Mouse (Mus musculus): ENCODE data around the gene Dcst2. TPM values are rescaled to one million over a fixed set of nuclear protein-coding genes. Genes with fewer than 3 reads are reported as not detected.

Dcst2 gene
- polyA plus RNA-seq, 1 experiment from 2014 or later, result 0.42 TPM

GRCm38 (mm10) chr3:89411490-89412393 lies 50.0 kb downstream of the Dcst2 start, which contains the start of gene Flad1:
Gene Flad1 (minus strand): TSS chr3:89411870.
- H3K27me3 ChIP-seq (ENCODE audit: control insufficient read depth, insufficient read depth, low read length), result no peaks in the 10 kb centered on the region
- no peaks in the 10 kb centered on the region for H3K9me3 ChIP-seq (ENCODE audit: control insufficient read depth, low read depth, low read length)
- peak within 1 kb of the TSS; percentile 39; the same call in 1 of the 2 replicates for H3K27ac ChIP-seq (ENCODE audit: low read length)
- 6% methylated on average over 28 of the region's 28 CpGs for WGBS
- peaks cover 9% of the 10 kb centered on the region; the same call in 1 of the 2 replicates for H3K4me1 ChIP-seq (ENCODE audit: control insufficient read depth, insufficient read depth, low read length)
- peak within 1 kb of the TSS; percentile 62 for H3K4me3 ChIP-seq (ENCODE audit: low read depth, low read length)
- peak within 1 kb of the TSS; percentile 78 for H3K4me2 ChIP-seq (replicated peaks; ENCODE audit: low read depth, low read length)
- peak within 1 kb of the TSS; percentile 48 for H3K9ac ChIP-seq (replicated peaks; ENCODE audit: low read depth, low read length)
- H3K36me3 ChIP-seq (ENCODE audit: control insufficient read depth, insufficient read depth, low read length), result peaks cover 26% of the 10 kb centered on the region
- ATAC-seq (ENCODE audit: insufficient number of reproducible peaks, insufficient read depth, low FRiP score, low read depth), result peak; percentile 99

DNA sequence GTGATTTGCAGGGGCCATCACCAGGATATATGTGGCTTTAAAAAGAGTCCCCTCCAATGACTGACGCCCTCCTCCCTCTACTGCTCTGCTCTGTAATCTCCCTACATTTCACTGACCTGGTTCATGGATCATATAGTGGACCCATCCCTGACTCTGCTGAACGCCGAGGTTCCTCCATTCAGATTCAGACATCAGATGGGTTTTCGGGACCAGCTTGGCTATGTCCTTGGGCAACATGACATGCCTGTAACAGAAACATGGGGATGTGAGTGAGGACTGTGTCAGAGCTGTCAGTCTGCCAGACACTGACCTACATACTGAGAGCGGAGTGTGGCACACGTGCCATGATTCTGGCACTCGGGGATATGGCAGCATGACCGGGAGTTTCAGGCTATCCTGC lies 54.4 kb downstream of the Dcst2 start:
- H3K9me3 ChIP-seq (ENCODE audit: control insufficient read depth, low read depth, low read length), result no peaks in the 10 kb centered on the region
- no peaks in the 10 kb centered on the region for H3K27me3 ChIP-seq (ENCODE audit: control insufficient read depth, insufficient read depth, low read length)
- no peak overlapping the region for H3K4me3 ChIP-seq (ENCODE audit: low read depth, low read length)
- H3K9ac ChIP-seq (replicated peaks; ENCODE audit: low read depth, low read length), result no peak overlapping the region
- H3K27ac ChIP-seq (ENCODE audit: low read length), result no peak overlapping the region
- no peak overlapping the region for H3K4me2 ChIP-seq (replicated peaks; ENCODE audit: low read depth, low read length)
- peaks cover 26% of the 10 kb centered on the region for H3K36me3 ChIP-seq (ENCODE audit: control insufficient read depth, insufficient read depth, low read length)
- H3K4me1 ChIP-seq (ENCODE audit: control insufficient read depth, insufficient read depth, low read length), result peaks cover 19% of the 10 kb centered on the region; the same call in 1 of the 2 replicates
- WGBS, result 96% methylated on average over 8 of the region's 8 CpGs
- ATAC-seq (ENCODE audit: insufficient number of reproducible peaks, insufficient read depth, low FRiP score, low read depth), result no peak

DNA sequence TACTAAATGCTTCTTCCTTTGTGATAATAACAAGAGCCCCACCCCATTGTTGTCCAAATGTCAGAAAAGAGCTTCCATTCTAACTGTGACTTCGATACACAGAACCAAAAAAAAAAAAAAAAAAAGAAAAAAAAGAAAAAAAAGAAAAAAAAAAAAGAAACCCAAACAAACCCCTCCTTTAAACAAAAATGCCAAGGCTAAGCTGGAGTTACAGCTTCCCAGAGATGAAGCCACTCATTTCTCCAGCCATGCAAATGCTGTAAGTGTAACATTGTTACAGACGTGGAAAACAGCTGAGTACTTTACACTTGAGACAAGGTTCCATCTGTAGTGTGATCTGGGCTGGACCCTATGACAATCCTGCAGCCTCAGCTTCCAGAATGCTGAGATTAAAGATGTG lies 55.4 kb downstream of the Dcst2 start:
- 19% methylated on average over 2 of the region's 2 CpGs for WGBS

DNA sequence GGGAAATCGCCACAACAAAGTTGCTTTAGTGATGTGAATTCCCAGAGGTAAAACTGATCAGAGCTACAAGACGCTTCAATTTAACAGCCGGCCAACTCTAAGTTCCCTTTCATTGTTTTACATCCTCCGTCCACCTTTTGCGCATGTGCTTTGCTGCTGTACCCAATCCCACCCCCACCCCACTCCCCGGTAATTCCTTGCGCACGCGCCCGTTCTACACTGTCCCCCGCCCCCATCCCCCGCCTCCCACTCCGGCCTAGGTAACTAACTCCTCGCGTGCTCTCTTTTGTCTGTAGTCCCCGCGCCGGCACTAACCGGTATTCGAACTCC lies 56.0 kb downstream of the Dcst2 start:
- peak; percentile 25 for ATAC-seq (ENCODE audit: insufficient number of reproducible peaks, insufficient read depth, low FRiP score, low read depth)
- peak overlapping the region; percentile 84 for H3K27ac ChIP-seq (ENCODE audit: low read length)
- H3K4me2 ChIP-seq (replicated peaks; ENCODE audit: low read depth, low read length), result peak overlapping the region; percentile 67
- peak overlapping the region; percentile 53 for H3K4me3 ChIP-seq (ENCODE audit: low read depth, low read length)
- peaks cover 26% of the 10 kb centered on the region for H3K36me3 ChIP-seq (ENCODE audit: control insufficient read depth, insufficient read depth, low read length)
- under 1% methylated on average over 20 of the region's 20 CpGs for WGBS
- H3K4me1 ChIP-seq (ENCODE audit: control insufficient read depth, insufficient read depth, low read length), result peaks cover 32% of the 10 kb centered on the region; the same call in 1 of the 2 replicates
- peak overlapping the region; percentile 34; the same call in 1 of the 2 replicates for H3K9ac ChIP-seq (replicated peaks; ENCODE audit: low read depth, low read length)
- no peaks in the 10 kb centered on the region for H3K27me3 ChIP-seq (ENCODE audit: control insufficient read depth, insufficient read depth, low read length)
- H3K9me3 ChIP-seq (ENCODE audit: control insufficient read depth, low read depth, low read length), result no peaks in the 10 kb centered on the region

More for the DNA sequence above, 55.4 kb downstream of the Dcst2 start:
- Histone ChIP-seq H3K9me3 (ENCODE audit: control insufficient read depth, low read depth, low read length) (no peaks in the 10 kb centered on the region), H3K4me1 (ENCODE audit: control insufficient read depth, insufficient read depth, low read length) (peaks cover 26% of the 10 kb centered on the region; the same call in 1 of the 2 replicates), H3K27ac (ENCODE audit: low read length) (no peak overlapping the region; the same call in 1 of the 2 replicates), H3K4me3 (ENCODE audit: low read depth, low read length) (peak overlapping the region; percentile 53), H3K36me3 (ENCODE audit: control insufficient read depth, insufficient read depth, low read length) (peaks cover 26% of the 10 kb centered on the region), H3K27me3 (ENCODE audit: control insufficient read depth, insufficient read depth, low read length) (no peaks in the 10 kb centered on the region), H3K4me2 (replicated peaks; ENCODE audit: low read depth, low read length) (peak overlapping the region; percentile 67), H3K9ac (replicated peaks; ENCODE audit: low read depth, low read length) (peak overlapping the region; percentile 34; the same call in 1 of the 2 replicates)
- ATAC-seq (ENCODE audit: insufficient number of reproducible peaks, insufficient read depth, low FRiP score, low read depth), result no peak

GRCm38 (mm10) chr3:89418170-89418860 lies 56.5 kb downstream of the Dcst2 start, which contains the start of the genes Cks1b and Shc1:
Gene Cks1b (minus strand): TSS chr3:89418383.
Gene Shc1 (plus strand): TSS chr3:89418443.
- Histone ChIP-seq H3K4me1 (ENCODE audit: control insufficient read depth, insufficient read depth, low read length) (peaks cover 37% of the 10 kb centered on the region), H3K4me2 (replicated peaks; ENCODE audit: low read depth, low read length) (peak within 1 kb of the TSS; percentile 67), H3K27ac (ENCODE audit: low read length) (peak within 1 kb of the TSS; percentile 97), H3K36me3 (ENCODE audit: control insufficient read depth, insufficient read depth, low read length) (peaks cover 26% of the 10 kb centered on the region), H3K9ac (replicated peaks; ENCODE audit: low read depth, low read length) (peak within 1 kb of the TSS; percentile 54), H3K27me3 (ENCODE audit: control insufficient read depth, insufficient read depth, low read length) (no peaks in the 10 kb centered on the region), H3K4me3 (ENCODE audit: low read depth, low read length) (peak within 1 kb of the TSS; percentile 53), H3K9me3 (ENCODE audit: control insufficient read depth, low read depth, low read length) (no peaks in the 10 kb centered on the region)
- WGBS, result under 1% methylated on average over 39 of the region's 39 CpGs
- peak; percentile 92 for ATAC-seq (ENCODE audit: insufficient number of reproducible peaks, insufficient read depth, low FRiP score, low read depth)

DNA sequence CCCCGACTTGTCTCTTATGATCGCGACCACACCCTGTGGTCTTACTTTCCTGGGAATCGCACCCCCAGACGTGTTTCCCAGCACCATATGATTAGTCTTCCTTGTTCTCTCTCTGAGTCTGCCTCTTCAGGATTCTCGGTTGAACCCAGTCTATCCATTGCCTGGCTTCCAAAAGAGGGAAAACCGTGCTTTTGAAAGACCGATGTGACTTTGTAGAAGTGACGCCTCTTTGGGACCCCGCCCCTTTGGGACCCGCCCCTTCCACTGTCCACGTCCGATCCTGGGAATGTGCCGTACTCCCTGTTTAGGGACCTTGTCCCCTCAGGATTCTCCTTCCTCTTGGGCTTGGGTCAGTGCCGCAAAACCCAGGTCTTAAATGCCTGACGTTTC lies 57.1 kb downstream of the Dcst2 start:
- H3K9ac ChIP-seq (replicated peaks; ENCODE audit: low read depth, low read length), result peak overlapping the region; percentile 54
- peak overlapping the region; percentile 53 for H3K4me3 ChIP-seq (ENCODE audit: low read depth, low read length)
- ATAC-seq (ENCODE audit: insufficient number of reproducible peaks, insufficient read depth, low FRiP score, low read depth), result peak; percentile 17; the same call in 1 of the 2 replicates
- H3K4me1 ChIP-seq (ENCODE audit: control insufficient read depth, insufficient read depth, low read length), result peaks cover 42% of the 10 kb centered on the region
- H3K36me3 ChIP-seq (ENCODE audit: control insufficient read depth, insufficient read depth, low read length), result peaks cover 28% of the 10 kb centered on the region
- H3K27ac ChIP-seq (ENCODE audit: low read length), result peak overlapping the region; percentile 97
- no peaks in the 10 kb centered on the region for H3K27me3 ChIP-seq (ENCODE audit: control insufficient read depth, insufficient read depth, low read length)
- H3K4me2 ChIP-seq (replicated peaks; ENCODE audit: low read depth, low read length), result peak overlapping the region; percentile 66
- under 1% methylated on average over 16 of the region's 16 CpGs for WGBS
- H3K9me3 ChIP-seq (ENCODE audit: control insufficient read depth, low read depth, low read length), result no peaks in the 10 kb centered on the region

DNA sequence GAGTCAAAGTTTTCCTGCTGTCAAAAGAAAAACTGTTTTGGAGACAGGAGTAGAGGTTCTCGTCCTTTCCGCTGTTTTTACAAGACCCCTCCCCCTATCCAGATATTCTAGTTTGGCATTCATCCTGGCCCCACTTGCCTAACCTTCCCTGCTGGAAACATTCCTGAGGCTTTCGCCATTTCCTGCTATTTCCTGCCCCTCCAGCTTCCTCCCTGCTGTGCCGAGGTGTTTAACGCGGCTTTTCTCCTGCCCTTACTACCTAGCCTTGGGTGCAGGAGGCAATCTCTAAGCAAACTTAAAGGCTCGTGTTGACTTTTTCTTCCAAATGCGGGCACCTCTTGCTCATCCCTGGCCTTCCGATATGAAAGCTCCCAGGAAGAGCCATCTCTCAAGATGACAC lies 57.8 kb downstream of the Dcst2 start:
- Histone ChIP-seq H3K4me3 (ENCODE audit: low read depth, low read length) (peak overlapping the region; percentile 53), H3K4me2 (replicated peaks; ENCODE audit: low read depth, low read length) (peak overlapping the region; percentile 66), H3K9ac (replicated peaks; ENCODE audit: low read depth, low read length) (peak overlapping the region; percentile 54), H3K27ac (ENCODE audit: low read length) (peak overlapping the region; percentile 97), H3K4me1 (ENCODE audit: control insufficient read depth, insufficient read depth, low read length) (peaks cover 49% of the 10 kb centered on the region), H3K27me3 (ENCODE audit: control insufficient read depth, insufficient read depth, low read length) (no peaks in the 10 kb centered on the region), H3K9me3 (ENCODE audit: control insufficient read depth, low read depth, low read length) (no peaks in the 10 kb centered on the region), H3K36me3 (ENCODE audit: control insufficient read depth, insufficient read depth, low read length) (peaks cover 28% of the 10 kb centered on the region)
- WGBS, result 1% methylated on average over 9 of the region's 9 CpGs
- ATAC-seq (ENCODE audit: insufficient number of reproducible peaks, insufficient read depth, low FRiP score, low read depth), result no peak

DNA sequence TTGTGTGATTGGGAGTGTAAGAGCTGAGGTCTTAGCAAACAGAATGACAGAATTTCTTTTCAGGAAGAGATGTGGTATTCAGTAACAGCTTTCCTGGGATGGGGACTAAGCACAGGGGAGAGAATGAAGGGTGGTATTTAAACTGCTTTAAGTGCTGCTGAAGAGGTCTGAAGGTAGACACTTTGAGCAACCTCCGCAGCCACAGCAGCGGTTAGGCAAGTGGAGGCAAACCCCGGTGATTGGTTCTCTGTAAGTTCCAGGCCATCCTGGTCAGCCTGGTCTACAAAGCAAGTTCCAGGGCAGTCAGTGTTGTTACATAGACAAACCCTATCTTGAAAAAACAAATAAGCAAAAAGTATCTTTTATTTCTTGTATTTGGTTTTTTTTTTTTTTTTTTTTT lies 58.2 kb downstream of the Dcst2 start:
- peaks cover 50% of the 10 kb centered on the region for H3K4me1 ChIP-seq (ENCODE audit: control insufficient read depth, insufficient read depth, low read length)
- H3K36me3 ChIP-seq (ENCODE audit: control insufficient read depth, insufficient read depth, low read length), result peaks cover 27% of the 10 kb centered on the region
- no peak for ATAC-seq (ENCODE audit: insufficient number of reproducible peaks, insufficient read depth, low FRiP score, low read depth)
- peak overlapping the region; percentile 97 for H3K27ac ChIP-seq (ENCODE audit: low read length)
- no peaks in the 10 kb centered on the region for H3K9me3 ChIP-seq (ENCODE audit: control insufficient read depth, low read depth, low read length)
- 21% methylated on average over 3 of the region's 3 CpGs for WGBS
- H3K4me2 ChIP-seq (replicated peaks; ENCODE audit: low read depth, low read length), result peak overlapping the region; percentile 66
- peak overlapping the region; percentile 53 for H3K4me3 ChIP-seq (ENCODE audit: low read depth, low read length)
- H3K9ac ChIP-seq (replicated peaks; ENCODE audit: low read depth, low read length), result peak overlapping the region; percentile 54
- H3K27me3 ChIP-seq (ENCODE audit: control insufficient read depth, insufficient read depth, low read length), result no peaks in the 10 kb centered on the region
